ENCODE assay signal across 10 mouse cellular contexts in the genomic region with DNA sequence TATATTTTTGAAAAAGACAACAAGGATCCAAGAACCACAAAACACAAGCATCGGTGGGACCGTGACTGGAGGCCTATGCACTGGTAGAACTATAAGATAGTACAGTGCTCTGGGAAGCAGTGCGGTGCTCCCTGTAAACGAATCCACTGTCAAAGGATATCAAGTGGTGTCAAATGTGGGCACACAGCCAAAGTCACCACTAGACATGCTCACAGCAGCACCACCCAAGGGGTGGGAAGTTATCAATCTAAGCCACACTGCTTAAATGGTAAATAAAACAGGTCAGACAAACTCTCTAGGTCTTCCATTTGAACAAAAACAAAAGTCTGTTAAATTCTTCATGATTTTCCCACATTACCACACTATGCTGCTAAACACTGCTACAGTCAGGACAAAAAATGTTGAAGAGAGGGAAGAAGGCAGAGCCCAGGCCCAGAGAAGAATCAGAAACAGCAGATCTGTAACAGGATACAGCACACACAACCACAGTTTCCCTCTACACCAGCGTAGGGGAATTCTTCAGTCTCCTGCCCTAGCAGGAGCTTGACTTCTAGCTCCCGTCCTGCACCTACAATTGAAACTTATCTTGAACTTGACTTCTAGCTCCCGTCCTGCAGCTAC. TPM values are rescaled to one million over a fixed set of nuclear protein-coding genes. Genes with fewer than 3 reads are reported as not detected.
DNase-seq lines count a peak whose midpoint lies in the region; ATAC-seq and TF ChIP-seq lines count a peak whose summit lies in the region.
"Had no signal": no experiment of that assay in that cellular context is flagged by ENCODE, and none has a peak within 500 bp of the region (broad histone marks: within the 10 kb centered on the region; RNA-seq: fewer than 3 reads in every experiment).

No protein-coding gene starts in this region.

- H3K9ac ChIP-seq in embryonic facial prominence, embryonic 15.5 days = no peak overlapping the region
- H3K9ac ChIP-seq in liver, embryonic 15.5 days = peak overlapping the region; percentile 40
- H3K9ac ChIP-seq: midbrain, embryonic 13.5 days had no signal

- 77% methylated on average over 7 of the region's 7 CpGs for WGBS in embryonic facial prominence, embryonic 15.5 days
- 23% methylated on average over 7 of the region's 7 CpGs for WGBS in liver, embryonic 15.5 days (ENCODE audit: insufficient replicate concordance)
- 42% methylated on average over 7 of the region's 7 CpGs for WGBS in spleen, adult 2 months

- no peaks in the 10 kb centered on the region for H3K9me3 ChIP-seq in embryonic facial prominence, embryonic 15.5 days (replicated peaks)
- H3K9me3 ChIP-seq in liver, embryonic 15.5 days (replicated peaks) = no peaks in the 10 kb centered on the region
- H3K9me3 ChIP-seq: midbrain, embryonic 13.5 days had no signal

- DNase-seq in heart, adult 11 months = peak; percentile 91
- DNase-seq in heart, postnatal 25 days (ENCODE audit: low spot score) = no peak
- no peak for DNase-seq in spleen, adult 2 months (ENCODE audit: low read depth in 1 of 2, low spot score in 2 of 2)
- no peak for DNase-seq in thymus, adult 18-20 months
- no peak for DNase-seq in left cerebral cortex, postnatal 25 days (ENCODE audit: low spot score in 2 of 2)
- DNase-seq in retina, postnatal 1 day = no peak
- DNase-seq: kidney, postnatal 4 days had no signal

- H3K4me2 ChIP-seq in embryonic facial prominence, embryonic 15.5 days (replicated peaks) = no peak overlapping the region
- H3K4me2 ChIP-seq in liver, embryonic 15.5 days = peak overlapping the region; percentile 54
- H3K4me2 ChIP-seq: midbrain, embryonic 13.5 days had no signal

- ATAC-seq in embryonic facial prominence, embryonic 15.5 days (ENCODE audit: insufficient number of reproducible peaks, low FRiP score, low TSS enrichment, low read depth) = no peak
- peak; percentile 89 for ATAC-seq in liver, embryonic 15.5 days (ENCODE audit: insufficient read depth)
- ATAC-seq: midbrain, embryonic 13.5 days had no signal

- no peak overlapping the region for H3K4me3 ChIP-seq in embryonic facial prominence, embryonic 15.5 days (replicated peaks)
- peak overlapping the region; percentile 33 for H3K4me3 ChIP-seq in liver, embryonic 15.5 days (replicated peaks)
- no peak overlapping the region for H3K4me3 ChIP-seq in spleen, adult 2 months (ENCODE audit: extremely low read depth, insufficient read depth, insufficient read length)
- H3K4me3 ChIP-seq: midbrain, embryonic 13.5 days had no signal

- H3K27me3 ChIP-seq in embryonic facial prominence, embryonic 15.5 days = no peaks in the 10 kb centered on the region
- no peaks in the 10 kb centered on the region for H3K27me3 ChIP-seq in liver, embryonic 15.5 days
- no peaks in the 10 kb centered on the region for H3K27me3 ChIP-seq in spleen, adult 2 months (ENCODE audit: control insufficient read depth, insufficient read depth, low read length)
- H3K27me3 ChIP-seq: midbrain, embryonic 13.5 days had no signal

- H3K36me3 ChIP-seq in embryonic facial prominence, embryonic 15.5 days = peaks cover 60% of the 10 kb centered on the region
- H3K36me3 ChIP-seq in liver, embryonic 15.5 days (replicated peaks) = peaks cover 67% of the 10 kb centered on the region
- H3K36me3 ChIP-seq in spleen, adult 2 months (ENCODE audit: control insufficient read depth, insufficient read depth, low read length) = peaks cover 15% of the 10 kb centered on the region

- H3K27ac ChIP-seq in embryonic facial prominence, embryonic 15.5 days (replicated peaks) = 0 out of 2 replicates have a peak overlapping the region, but pooled peaks have one; percentile 7
- H3K27ac ChIP-seq in liver, embryonic 15.5 days (replicated peaks) = peak overlapping the region; percentile 92
- peak overlapping the region; percentile 52; the same call in 1 of the 2 replicates for H3K27ac ChIP-seq in spleen, adult 2 months (ENCODE audit: insufficient read depth, low read length)
- H3K27ac ChIP-seq: midbrain, embryonic 13.5 days had no signal

- no peak for TF ChIP-seq POLR2A in spleen, adult 2 months (IDR thresholded peaks at IDR 0.05; ENCODE audit: low read depth, low read length)

- intact Hi-C loops in heart, postnatal 25 days (cut with DNase I) = loop anchor here (10.0 kb wide), 1 partner anchor 318 kb away; a partner anchor contains a TSS
- intact Hi-C loops in left cerebral cortex, postnatal 25 days (cut with DNase I) = loop anchor here (10.0 kb wide), 2 partner anchors 308 to 732 kb away; a partner anchor contains a TSS

- no peak for TF ChIP-seq CTCF in spleen, adult 2 months (IDR thresholded peaks at IDR 0.05; ENCODE audit: extremely low read depth, insufficient read depth, insufficient read length, insufficient replicate concordance)

- peaks cover 32% of the 10 kb centered on the region for H3K4me1 ChIP-seq in embryonic facial prominence, embryonic 15.5 days
- peaks cover 70% of the 10 kb centered on the region for H3K4me1 ChIP-seq in liver, embryonic 15.5 days (replicated peaks)
- peaks cover 2% of the 10 kb centered on the region for H3K4me1 ChIP-seq in spleen, adult 2 months (ENCODE audit: control insufficient read depth, insufficient read depth, insufficient read length)

RNA-seq across cellular contexts. Expression of a gene that starts 5.6 kb away (rescaled TPM):
- 100 to 1,000 TPM; 105 to 128 TPM for total RNA-seq in heart, postnatal 25 days (2021)
- 58.9 and 64.8 TPM in 2 replicates for polyA plus RNA-seq in embryonic facial prominence, embryonic 15.5 days (2015; fragmentation: Nextera tagmentation; extraction: Ambion mirVana)
- polyA plus RNA-seq in liver, embryonic 15.5 days (2015; fragmentation: Nextera tagmentation; extraction: Ambion mirVana) = 72.8 and 74.4 TPM in 2 replicates
- polyA plus RNA-seq in spleen, adult 2 months (2012; rRNA removed) = 85.6 and 116 TPM in 2 replicates
- total RNA-seq in left cerebral cortex, postnatal 25 days (2021) = 100 to 1,000 TPM; 118 to 120 TPM

Comparison
In these comparisons a context has a peak if more than half of its experiments do, and no peak if none do; other contexts are left out.
1. H3K27ac ChIP-seq: peak in every context shown above with its lines; median percentile 92 in liver, embryonic 15.5 days; 52 in spleen, adult 2 months; 7 in embryonic facial prominence, embryonic 15.5 days.